Mouse (Mus musculus): Measurements from ENCODE around the gene Gm49395. TPM values are rescaled to one million over a fixed set of nuclear protein-coding genes. Genes with fewer than 3 reads are reported as not detected.

Gm49395 gene
- polyA plus RNA-seq, 1 experiment from 2014 or later = 2.6 TPM

GRCm38 (mm10) chr13:115077346-115078134 lies 24.2 kb downstream of the Gm49395 start:
- no peaks in the 10 kb centered on the region for H3K9me3 ChIP-seq
- ATAC-seq (ENCODE audit: low read depth) = no peak
- no peaks in the 10 kb centered on the region for H3K27me3 ChIP-seq
- H3K4me2 ChIP-seq = no peak overlapping the region
- 85% methylated on average over 9 of the region's 9 CpGs for WGBS
- H3K9ac ChIP-seq = no peak overlapping the region
- no peak overlapping the region for H3K27ac ChIP-seq (replicated peaks)
- H3K4me1 ChIP-seq (replicated peaks) = no peaks in the 10 kb centered on the region
- H3K4me3 ChIP-seq = no peak overlapping the region
- no peaks in the 10 kb centered on the region for H3K36me3 ChIP-seq

- Histone ChIP-seq H3K4me2 (no peak overlapping the region), H3K36me3 (no peaks in the 10 kb centered on the region), H3K4me1 (replicated peaks) (no peaks in the 10 kb centered on the region), H3K4me3 (no peak overlapping the region), H3K9ac (no peak overlapping the region), H3K27ac (replicated peaks) (no peak overlapping the region), H3K9me3 (no peaks in the 10 kb centered on the region), H3K27me3 (no peaks in the 10 kb centered on the region)
- WGBS = 95% methylated on average over 6 of the region's 6 CpGs
- no peak for ATAC-seq (ENCODE audit: low read depth)
These were observed 29.3 kb downstream of the Gm49395 start for GRCm38 (mm10) chr13:115072386-115072785.

- Histone ChIP-seq H3K36me3 (no peaks in the 10 kb centered on the region), H3K4me2 (no peak overlapping the region), H3K27me3 (no peaks in the 10 kb centered on the region), H3K4me1 (replicated peaks) (no peaks in the 10 kb centered on the region), H3K9me3 (no peaks in the 10 kb centered on the region), H3K4me3 (no peak overlapping the region), H3K27ac (replicated peaks) (no peak overlapping the region), H3K9ac (no peak overlapping the region)
- no peak for ATAC-seq (ENCODE audit: low read depth)
- WGBS = 89% methylated on average over 3 of the region's 3 CpGs
These were observed 30.3 kb downstream of the Gm49395 start for GRCm38 (mm10) chr13:115071431-115071830.

GRCm38 (mm10) chr13:115067968-115068330 lies 33.8 kb downstream of the Gm49395 start:
- Histone ChIP-seq H3K4me1 (replicated peaks) (no peaks in the 10 kb centered on the region), H3K27ac (replicated peaks) (no peak overlapping the region), H3K4me2 (no peak overlapping the region), H3K4me3 (no peak overlapping the region), H3K36me3 (no peaks in the 10 kb centered on the region), H3K9me3 (no peaks in the 10 kb centered on the region), H3K27me3 (no peaks in the 10 kb centered on the region), H3K9ac (no peak overlapping the region)
- WGBS = 91% methylated on average over 1 of the region's 1 CpGs
- ATAC-seq (ENCODE audit: low read depth) = no peak

GRCm38 (mm10) chr13:115067324-115067967 lies 34.3 kb downstream of the Gm49395 start:
- H3K36me3 ChIP-seq = no peaks in the 10 kb centered on the region
- no peaks in the 10 kb centered on the region for H3K27me3 ChIP-seq
- H3K4me3 ChIP-seq = no peak overlapping the region
- H3K9me3 ChIP-seq = no peaks in the 10 kb centered on the region
- no peak overlapping the region for H3K27ac ChIP-seq (replicated peaks)
- H3K4me2 ChIP-seq = no peak overlapping the region
- no peaks in the 10 kb centered on the region for H3K4me1 ChIP-seq (replicated peaks)
- 68% methylated on average over 4 of the region's 4 CpGs for WGBS
- no peak for ATAC-seq (ENCODE audit: low read depth)
- H3K9ac ChIP-seq = no peak overlapping the region

- ATAC-seq (ENCODE audit: low read depth) = no peak
- H3K4me1 ChIP-seq (replicated peaks) = peaks cover 11% of the 10 kb centered on the region
- H3K9me3 ChIP-seq = no peaks in the 10 kb centered on the region
- no peak overlapping the region for H3K9ac ChIP-seq
- H3K4me3 ChIP-seq = no peak overlapping the region
- no peaks in the 10 kb centered on the region for H3K36me3 ChIP-seq
- no peak overlapping the region for H3K27ac ChIP-seq (replicated peaks)
- no peaks in the 10 kb centered on the region for H3K27me3 ChIP-seq
- H3K4me2 ChIP-seq = no peak overlapping the region
- WGBS = 87% methylated on average over 5 of the region's 5 CpGs
These were observed 44.2 kb downstream of the Gm49395 start for GRCm38 (mm10) chr13:115057555-115057954.

- 17% methylated on average over 9 of the region's 9 CpGs for WGBS
- Histone ChIP-seq H3K9ac (no peak overlapping the region), H3K4me3 (no peak overlapping the region), H3K4me2 (peak overlapping the region; percentile 17; the same call in 1 of the 2 replicates), H3K4me1 (replicated peaks) (peaks cover 11% of the 10 kb centered on the region), H3K36me3 (no peaks in the 10 kb centered on the region), H3K9me3 (no peaks in the 10 kb centered on the region), H3K27me3 (no peaks in the 10 kb centered on the region), H3K27ac (replicated peaks) (no peak overlapping the region)
- no peak for ATAC-seq (ENCODE audit: low read depth)
These were observed 46.9 kb downstream of the Gm49395 start for GRCm38 (mm10) chr13:115054783-115055182.

- ATAC-seq (ENCODE audit: low read depth) = no peak
- H3K9ac ChIP-seq = no peak overlapping the region
- WGBS = 59% methylated on average over 7 of the region's 7 CpGs
- H3K4me3 ChIP-seq = no peak overlapping the region
- H3K27me3 ChIP-seq = no peaks in the 10 kb centered on the region
- no peaks in the 10 kb centered on the region for H3K36me3 ChIP-seq
- no peaks in the 10 kb centered on the region for H3K9me3 ChIP-seq
- peaks cover 11% of the 10 kb centered on the region for H3K4me1 ChIP-seq (replicated peaks)
- H3K4me2 ChIP-seq = no peak overlapping the region
- no peak overlapping the region for H3K27ac ChIP-seq (replicated peaks)
These were observed 49.2 kb downstream of the Gm49395 start for GRCm38 (mm10) chr13:115052568-115052967.

GRCm38 (mm10) chr13:115050660-115051559 lies 50.8 kb downstream of the Gm49395 start:
- Histone ChIP-seq H3K27ac (replicated peaks) (no peak overlapping the region), H3K27me3 (no peaks in the 10 kb centered on the region), H3K9ac (no peak overlapping the region), H3K36me3 (no peaks in the 10 kb centered on the region), H3K4me2 (no peak overlapping the region), H3K4me1 (replicated peaks) (peaks cover 11% of the 10 kb centered on the region), H3K9me3 (no peaks in the 10 kb centered on the region), H3K4me3 (no peak overlapping the region)
- 74% methylated on average over 13 of the region's 13 CpGs for WGBS
- no peak for ATAC-seq (ENCODE audit: low read depth)

- Histone ChIP-seq H3K27ac (replicated peaks) (no peak overlapping the region), H3K9ac (no peak overlapping the region), H3K27me3 (no peaks in the 10 kb centered on the region), H3K4me1 (replicated peaks) (no peaks in the 10 kb centered on the region), H3K4me3 (no peak overlapping the region), H3K9me3 (no peaks in the 10 kb centered on the region), H3K36me3 (no peaks in the 10 kb centered on the region), H3K4me2 (no peak overlapping the region)
- no peak for ATAC-seq (ENCODE audit: low read depth)
- WGBS = 73% methylated on average over 2 of the region's 2 CpGs
These were observed 59.1 kb downstream of the Gm49395 start for GRCm38 (mm10) chr13:115042652-115043051.

GRCm38 (mm10) chr13:115037304-115037703 lies 64.4 kb downstream of the Gm49395 start:
- 58% methylated on average over 4 of the region's 4 CpGs for WGBS
- no peak overlapping the region for H3K9ac ChIP-seq
- H3K27me3 ChIP-seq = no peaks in the 10 kb centered on the region
- no peak overlapping the region for H3K27ac ChIP-seq (replicated peaks)
- H3K9me3 ChIP-seq = no peaks in the 10 kb centered on the region
- no peak overlapping the region for H3K4me3 ChIP-seq
- ATAC-seq (ENCODE audit: low read depth) = no peak
- H3K36me3 ChIP-seq = no peaks in the 10 kb centered on the region
- H3K4me1 ChIP-seq (replicated peaks) = no peaks in the 10 kb centered on the region
- H3K4me2 ChIP-seq = no peak overlapping the region

GRCm38 (mm10) chr13:115035387-115035786 lies 66.3 kb downstream of the Gm49395 start:
- Histone ChIP-seq H3K4me3 (no peak overlapping the region), H3K4me1 (replicated peaks) (no peaks in the 10 kb centered on the region), H3K27ac (replicated peaks) (no peak overlapping the region), H3K36me3 (no peaks in the 10 kb centered on the region), H3K4me2 (no peak overlapping the region), H3K27me3 (no peaks in the 10 kb centered on the region), H3K9ac (no peak overlapping the region), H3K9me3 (no peaks in the 10 kb centered on the region)
- ATAC-seq (ENCODE audit: low read depth) = no peak
- WGBS = 73% methylated on average over 8 of the region's 8 CpGs
